Mouse (Mus musculus) bone marrow, adult 2 months (tissue): ENCODE data around the gene Dmpk. TPM values are rescaled to one million over a fixed set of nuclear protein-coding genes. Genes with fewer than 3 reads are reported as not detected.

Source experiments
- H3K27ac ChIP-seq: fragments of 200-500 bp; 2 replicates; pipeline ENCODE4 v1.5.1; 2012; ENCODE audit warnings: low read depth, mild to moderate bottlenecking, control low read depth, inconsistent platforms, low read length; ENCODE audit not compliant: control insufficient read depth, poor library complexity, insufficient read depth
- H3K4me1 ChIP-seq: fragments of 200-500 bp; 2 replicates; pipeline ENCODE4 v1.6.1; 2011; ENCODE audit warnings: low read length; ENCODE audit not compliant: control insufficient read depth, insufficient read depth
- H3K4me3 ChIP-seq: fragments of 200-500 bp; replicated peaks from 2 replicates; pipeline ENCODE3; 2011; ENCODE audit warnings: mild to moderate bottlenecking, low read depth, low read length, control low read depth; ENCODE audit not compliant: control insufficient read depth
- CTCF ChIP-seq: fragments of 200-500 bp; IDR thresholded peaks from 2 replicates; pipeline ENCODE4 v1.5.1; 2011; ENCODE audit warnings: low read length, control low read depth; ENCODE audit not compliant: control insufficient read depth, insufficient read depth
- POLR2A ChIP-seq: fragments of 200-500 bp; IDR thresholded peaks from 2 replicates; pipeline ENCODE4 v1.6.1; 2011; ENCODE audit warnings: low read depth, mild to moderate bottlenecking, control low read depth, low read length, borderline replicate concordance; ENCODE audit not compliant: control insufficient read depth
- WGBS: fragments of 180-500 bp; shearing (Covaris S2); methylation state at CpG from one replicate; pipeline ENCODE4 v1.1.7; 2018; 5-methylcytosine and 5-hydroxymethylcytosine counted together
- polyA plus RNA-seq: library from polyadenylated mRNA; stranded (reverse); fragments of >200 nt; gene quantifications from 2 replicates; pipeline ENCODE4 v1.2.4, GENCODE M21; 2011; ENCODE audit warnings: low replicate concordance; ENCODE audit not compliant: missing spikeins, insufficient read depth, insufficient read length

Gene Dmpk
- polyA plus RNA-seq, 1 experiment = 42.6 TPM

GRCm38 (mm10) chr7:19127744-19128143, 44.1 kb downstream of the Dmpk start:
- Histone ChIP-seq H3K4me3 (no peak overlapping the region), H3K27ac (no peak overlapping the region), H3K4me1 (no peaks in the 10 kb centered on the region; the same call in 1 of the 2 replicates)
- WGBS = 87% methylated on average over 5 of the region's 5 CpGs
- TF ChIP-seq POLR2A (no peak), CTCF (no peak)

GRCm38 (mm10) chr7:19129396-19129795, 45.7 kb downstream of the Dmpk start:
- Histone ChIP-seq H3K4me1 (no peaks in the 10 kb centered on the region; the same call in 1 of the 2 replicates), H3K4me3 (no peak overlapping the region), H3K27ac (no peak overlapping the region)
- 84% methylated on average over 5 of the region's 5 CpGs for WGBS
- no peak for TF ChIP-seq CTCF
- TF ChIP-seq POLR2A = no peak

- no peak overlapping the region for H3K4me3 ChIP-seq
- no peak overlapping the region for H3K27ac ChIP-seq
- no peak for TF ChIP-seq CTCF
- no peak for TF ChIP-seq POLR2A
- no peaks in the 10 kb centered on the region; the same call in 1 of the 2 replicates for H3K4me1 ChIP-seq
- WGBS = 36% methylated on average over 4 of the region's 4 CpGs
These were observed 47.0 kb downstream of the Dmpk start for GRCm38 (mm10) chr7:19130657-19131056.

- Histone ChIP-seq H3K4me3 (peak overlapping the region; percentile 71), H3K4me1 (no peaks in the 10 kb centered on the region), H3K27ac (peak overlapping the region; percentile 56)
- TF ChIP-seq CTCF = peak; percentile 57
- TF ChIP-seq POLR2A = no peak
- under 1% methylated on average over 39 of the region's 39 CpGs for WGBS
These were observed 47.7 kb downstream of the Dmpk start for GRCm38 (mm10) chr7:19131324-19131848.

- WGBS = 89% methylated on average over 13 of the region's 13 CpGs
- TF ChIP-seq CTCF (no peak), POLR2A (no peak)
- no peak overlapping the region for H3K4me3 ChIP-seq
These were observed 52.5 kb downstream of the Dmpk start for GRCm38 (mm10) chr7:19136168-19136567.

GRCm38 (mm10) chr7:19136673-19137334, 53.2 kb downstream of the Dmpk start:
- WGBS = 90% methylated on average over 38 of the region's 38 CpGs

More at GRCm38 (mm10) chr7:19136168-19136567, 52.5 kb downstream of the Dmpk start:
- H3K4me1 ChIP-seq = no peaks in the 10 kb centered on the region
- no peak overlapping the region for H3K27ac ChIP-seq

GRCm38 (mm10) chr7:19137380-19137779, 53.7 kb downstream of the Dmpk start:
- WGBS = 45% methylated on average over 5 of the region's 5 CpGs
- Histone ChIP-seq H3K4me3 (no peak overlapping the region), H3K4me1 (no peaks in the 10 kb centered on the region), H3K27ac (no peak overlapping the region)
- TF ChIP-seq POLR2A = no peak
- TF ChIP-seq CTCF = peak; percentile 46; the same call in 1 of the 2 replicates

More at GRCm38 (mm10) chr7:19136673-19137334, 53.2 kb downstream of the Dmpk start:
- Histone ChIP-seq H3K27ac (no peak overlapping the region), H3K4me1 (no peaks in the 10 kb centered on the region), H3K4me3 (no peak overlapping the region)
- TF ChIP-seq CTCF (no peak), POLR2A (no peak)

Other genes with a start within 250 kb of the Dmpk start
- gene Mill2, start 243.9 kb upstream of the Dmpk start, polyA plus RNA-seq = 1.5 and 3.6 TPM in 2 replicates
- 72.2 and 201 TPM in 2 replicates for gene Pglyrp1, start 212.5 kb upstream of the Dmpk start, polyA plus RNA-seq
- 18.7 and 40.4 TPM in 2 replicates for gene Ccdc61, start 173.4 kb upstream of the Dmpk start, polyA plus RNA-seq
- 0.16 and 0.35 TPM in 2 replicates for gene Nova2, start 158.0 kb upstream of the Dmpk start, polyA plus RNA-seq
- gene Nanos2, start 96.4 kb upstream of the Dmpk start, polyA plus RNA-seq = not detected in 2 replicates
- 0.83 and 1.1 TPM in 2 replicates for gene Mypop, start 92.6 kb upstream of the Dmpk start, polyA plus RNA-seq
- gene Irf2bp1, start 79.8 kb upstream of the Dmpk start, polyA plus RNA-seq = 6.8 and 7.3 TPM in 2 replicates
- not detected in 2 replicates for gene Foxa3, start 60.3 kb upstream of the Dmpk start, polyA plus RNA-seq
- gene Sympk, start 59.5 kb upstream of the Dmpk start, polyA plus RNA-seq = 34.3 and 108 TPM in 2 replicates
- not detected in 2 replicates for gene Rsph6a, start 29.2 kb upstream of the Dmpk start, polyA plus RNA-seq
- gene Dmwd, start 7.6 kb upstream of the Dmpk start, polyA plus RNA-seq = 21.4 and 27.7 TPM in 2 replicates
- gene Six5, start 10.7 kb downstream of the Dmpk start, polyA plus RNA-seq = 4.7 and 6.5 TPM in 2 replicates
- gene Gm4969, start 34.5 kb downstream of the Dmpk start, polyA plus RNA-seq = not detected in 2 replicates
- 3.9 and 4.8 TPM in 2 replicates for gene Fbxo46, start 36.0 kb downstream of the Dmpk start, polyA plus RNA-seq
- 3.6 and 6.8 TPM in 2 replicates for gene Qpctl, start 65.4 kb downstream of the Dmpk start, polyA plus RNA-seq
- 56.3 and 58.6 TPM in 2 replicates for gene Snrpd2, start 65.9 kb downstream of the Dmpk start, polyA plus RNA-seq
- gene Gipr, start 82.3 kb downstream of the Dmpk start, polyA plus RNA-seq = 0.62 and 0.79 TPM in 2 replicates
- gene Eml2, start 92.6 kb downstream of the Dmpk start, polyA plus RNA-seq = 14.2 and 33.1 TPM in 2 replicates
- gene Gpr4, start 128.7 kb downstream of the Dmpk start, polyA plus RNA-seq = 0.34 and 0.70 TPM in 2 replicates
- gene Opa3, start 144.5 kb downstream of the Dmpk start, polyA plus RNA-seq = 7.5 and 8.5 TPM in 2 replicates
- 83.3 and 135 TPM in 2 replicates for gene Vasp, start 188.0 kb downstream of the Dmpk start, polyA plus RNA-seq
- gene Ppm1n, start 196.2 kb downstream of the Dmpk start, polyA plus RNA-seq = 3.6 TPM in 1 of 2 replicates, not detected in the other
- 0.92 and 2.3 TPM in 2 replicates for gene Rtn2, start 198.8 kb downstream of the Dmpk start, polyA plus RNA-seq
- 0.50 and 1.1 TPM in 2 replicates for gene Fosb, start 226.2 kb downstream of the Dmpk start, polyA plus RNA-seq